Mouse (Mus musculus) skeletal muscle tissue, adult 2 months (tissue): ENCODE measurements around the gene Tmc5.

Experiments
- DNase-seq: peaks from one replicate; pipeline ENCODE4 v3.0.0-alpha.2; 2012; ENCODE audit warnings: low read depth, low spot score

Tmc5 gene

DNA sequence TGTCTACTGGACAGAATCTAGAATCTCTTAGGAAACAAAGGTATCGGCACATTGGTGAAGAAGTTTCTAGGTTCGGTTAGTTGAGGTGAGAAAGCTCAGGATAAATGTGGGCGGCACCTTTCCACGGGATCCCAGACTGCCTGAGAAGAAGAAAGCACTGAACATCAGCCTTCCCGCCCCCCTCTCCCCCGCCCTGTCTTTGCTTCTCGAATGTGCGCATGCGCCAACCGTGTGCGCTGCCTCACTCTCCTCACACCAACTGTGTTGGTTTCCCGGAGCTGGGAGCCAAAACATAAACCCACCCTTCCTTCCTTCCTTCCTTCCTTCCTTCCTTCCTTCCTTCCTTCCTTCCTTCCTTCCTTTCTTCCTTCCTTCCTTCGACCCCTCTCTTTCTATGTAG is 13.6 kb downstream of the Tmc5 start:
- no peak for DNase-seq

DNA sequence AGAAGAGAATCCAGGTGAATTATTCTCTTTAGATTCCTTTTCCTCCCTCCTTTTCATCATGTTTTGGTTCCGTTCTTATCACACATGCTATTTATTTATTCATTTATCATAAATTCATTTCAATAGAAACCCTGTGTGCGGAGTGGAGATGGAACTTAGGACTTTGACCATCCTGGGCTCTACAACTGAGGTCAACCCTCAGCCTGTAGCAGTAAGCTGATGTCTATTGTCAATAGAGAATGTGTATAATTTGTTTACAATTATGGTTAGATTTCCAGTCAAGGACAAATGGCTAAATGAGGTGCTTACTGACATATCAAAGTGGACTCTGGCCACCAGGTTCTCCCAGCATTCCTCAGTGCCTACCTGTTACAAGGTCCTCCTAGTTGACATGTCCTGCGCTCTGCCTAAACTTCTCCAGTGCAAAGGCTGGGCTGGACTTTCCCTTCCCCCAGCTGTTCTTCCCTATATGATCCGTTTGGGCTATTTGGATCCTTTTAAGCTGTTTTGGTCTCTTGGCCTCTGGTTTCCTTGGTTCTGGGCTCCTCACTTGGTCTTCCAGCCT is 14.2 kb downstream of the Tmc5 start:
- no peak for DNase-seq

GRCm38 (mm10) chr7:118611933-118612332 is 14.8 kb downstream of the Tmc5 start:
- DNase-seq = no peak

DNA sequence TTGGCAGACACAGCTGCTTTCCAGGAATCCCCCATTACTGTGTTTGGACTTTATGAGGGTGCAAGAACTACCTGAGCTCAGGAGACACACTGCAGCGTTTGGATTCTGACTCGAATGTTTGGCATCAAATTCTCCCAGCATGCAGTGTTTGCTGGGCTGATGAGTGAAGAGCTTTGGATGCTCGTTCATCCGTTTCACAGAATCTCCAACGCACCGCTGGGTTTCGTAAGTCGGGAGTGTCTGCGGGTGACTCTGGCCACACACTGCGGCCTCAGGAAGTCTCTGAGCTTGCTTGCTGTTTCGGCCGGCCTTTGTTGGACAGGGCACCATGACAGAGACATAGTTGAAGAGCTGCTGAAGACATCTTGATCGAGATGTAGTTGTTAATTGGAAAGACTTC is 17.0 kb downstream of the Tmc5 start:
- DNase-seq = no peak

GRCm38 (mm10) chr7:118618104-118618503 is 21.0 kb downstream of the Tmc5 start:
- DNase-seq = peak; percentile 79

GRCm38 (mm10) chr7:118620243-118620906 is 23.3 kb downstream of the Tmc5 start:
- no peak for DNase-seq

- no peak for DNase-seq
These were observed 24.0 kb downstream of the Tmc5 start for GRCm38 (mm10) chr7:118621094-118621493.

DNA sequence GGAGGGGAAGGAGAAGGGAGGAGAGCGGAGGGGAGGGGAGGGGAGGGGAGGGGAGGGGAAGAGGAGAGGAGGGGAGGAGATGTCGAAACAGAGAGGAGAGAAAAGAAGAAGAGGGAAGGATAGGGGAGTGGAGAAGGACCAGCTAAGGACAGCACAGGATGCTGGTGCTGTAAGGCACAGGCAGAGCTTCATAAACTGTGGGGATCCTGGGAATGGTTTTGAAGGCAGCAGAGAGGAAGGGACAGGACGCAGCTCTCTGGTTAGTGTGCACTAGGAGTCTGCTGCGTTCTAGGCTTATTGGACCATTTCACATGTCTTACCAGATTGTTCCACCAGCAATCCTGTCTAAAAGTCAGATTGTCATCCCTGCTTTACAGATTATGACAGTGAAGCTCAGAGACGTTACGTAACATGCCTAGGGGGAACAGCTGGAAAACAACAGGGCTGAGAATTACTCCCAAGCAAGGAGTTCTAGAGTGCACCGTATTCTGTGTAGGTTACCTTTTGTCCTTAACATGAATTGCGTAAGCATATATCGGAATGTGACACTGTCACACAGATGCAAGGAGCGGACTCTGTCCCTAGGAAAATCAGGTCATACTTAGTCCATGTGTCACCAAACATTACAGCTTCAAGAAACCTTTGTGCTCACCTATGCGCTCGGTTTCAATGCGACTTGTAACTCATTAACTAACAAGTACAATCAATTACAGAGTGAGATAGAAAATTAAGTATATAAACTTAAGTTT is 30.6 kb downstream of the Tmc5 start:
- no peak for DNase-seq

GRCm38 (mm10) chr7:118633094-118633493 is 36.0 kb downstream of the Tmc5 start:
- DNase-seq = no peak

GRCm38 (mm10) chr7:118633951-118634350 is 36.9 kb downstream of the Tmc5 start:
- no peak for DNase-seq

DNA sequence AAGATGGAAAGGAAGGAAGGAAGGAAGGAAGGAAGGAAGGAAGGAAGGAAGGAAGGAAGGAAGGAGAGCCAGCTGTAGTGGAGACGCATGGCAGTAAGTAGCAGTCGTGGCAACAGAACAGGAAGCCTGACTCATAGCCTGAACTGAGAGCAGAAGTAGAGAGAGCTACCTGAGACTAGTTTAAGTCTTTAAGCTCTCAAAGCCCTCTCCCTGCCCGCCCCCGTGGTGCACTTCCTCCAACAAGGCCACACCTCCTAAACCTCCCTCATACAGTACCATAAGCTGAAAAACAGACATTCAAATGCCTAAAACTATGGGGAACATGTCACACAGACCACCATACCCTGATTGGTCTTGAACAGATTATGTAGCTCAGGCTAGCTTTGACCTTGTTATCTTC is 40.4 kb downstream of the Tmc5 start:
- no peak for DNase-seq

GRCm38 (mm10) chr7:118646237-118646636 is 49.1 kb downstream of the Tmc5 start:
- no peak for DNase-seq

- peak; percentile 42 for DNase-seq
These were observed 52.2 kb downstream of the Tmc5 start for GRCm38 (mm10) chr7:118649328-118649727.

DNA sequence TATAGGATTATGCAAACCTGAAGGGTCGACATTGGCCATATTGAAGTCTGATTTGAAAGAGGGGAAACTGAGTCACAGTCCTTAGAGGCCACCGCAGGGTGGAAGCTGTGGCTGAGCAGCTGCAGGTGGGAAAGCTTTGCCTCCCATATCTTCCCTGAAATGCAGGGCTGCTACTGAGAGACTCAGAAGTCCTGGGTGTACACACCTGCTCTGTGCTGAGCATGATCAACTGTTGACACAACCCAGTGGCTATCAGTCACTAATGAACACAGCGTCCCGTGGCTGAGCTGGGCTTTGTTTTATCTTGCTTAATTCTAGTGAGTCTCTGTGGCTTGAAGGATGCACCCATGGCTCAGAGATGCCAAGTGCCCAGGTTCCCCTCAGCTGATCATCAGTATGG is 53.0 kb downstream of the Tmc5 start:
- DNase-seq = no peak

GRCm38 (mm10) chr7:118650891-118651290 is 53.8 kb downstream of the Tmc5 start:
- no peak for DNase-seq

DNA sequence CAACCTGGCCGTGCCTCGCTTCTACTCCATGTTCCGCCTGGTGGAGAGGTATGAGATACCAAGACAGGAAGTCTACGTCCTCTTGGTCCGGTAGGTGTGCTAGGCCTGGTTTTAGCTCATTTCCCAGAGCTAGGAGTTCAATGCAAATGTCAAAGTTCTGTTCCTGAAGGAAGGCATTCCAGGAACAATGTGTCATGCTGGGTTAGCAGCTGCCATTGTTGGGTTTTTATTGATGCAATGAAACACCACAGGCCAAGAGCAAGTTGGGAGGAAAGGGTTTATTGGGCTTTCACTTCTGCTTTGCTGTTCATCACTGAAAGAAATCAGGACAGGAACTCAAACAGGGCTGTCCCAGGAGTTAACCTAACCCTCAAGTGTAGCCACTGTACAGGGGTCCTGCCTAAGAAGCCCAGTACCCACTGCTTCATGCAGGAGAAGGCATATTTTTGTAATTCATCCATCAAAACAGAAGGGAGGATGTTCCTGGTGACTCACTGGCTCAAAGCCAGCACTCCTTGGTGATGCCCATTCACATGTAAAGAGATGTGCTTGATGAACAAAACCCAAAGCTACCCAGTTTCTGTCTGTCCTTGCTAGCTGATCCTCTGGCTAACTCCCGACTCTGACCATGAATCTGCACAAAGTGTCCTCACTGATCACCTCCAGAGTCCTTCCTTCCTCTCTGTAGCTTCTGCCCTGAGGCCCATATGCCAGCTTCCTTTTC is 55.6 kb downstream of the Tmc5 start:
- no peak for DNase-seq

GRCm38 (mm10) chr7:118656730-118657129 is 59.6 kb downstream of the Tmc5 start:
- DNase-seq = no peak

DNA sequence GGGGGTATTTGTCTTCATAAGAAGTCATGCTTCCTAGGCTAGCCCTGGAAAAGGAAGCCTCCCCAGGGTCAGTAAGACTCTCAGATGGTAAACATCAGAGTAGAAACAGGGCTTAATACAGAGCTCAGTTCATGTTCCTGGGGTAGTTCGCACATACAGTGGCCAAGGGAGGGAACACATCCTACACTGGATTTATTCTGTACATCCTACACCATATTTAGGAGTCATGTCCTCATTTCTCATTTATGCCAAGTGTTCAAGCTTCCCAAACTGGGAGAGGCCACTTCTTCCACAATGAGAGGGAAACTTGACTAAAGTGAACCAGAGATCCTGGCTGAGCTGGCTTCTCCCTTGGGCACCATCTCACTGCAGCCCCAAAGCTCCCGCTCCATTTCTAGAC is 70.7 kb downstream of the Tmc5 start:
- DNase-seq = no peak

DNA sequence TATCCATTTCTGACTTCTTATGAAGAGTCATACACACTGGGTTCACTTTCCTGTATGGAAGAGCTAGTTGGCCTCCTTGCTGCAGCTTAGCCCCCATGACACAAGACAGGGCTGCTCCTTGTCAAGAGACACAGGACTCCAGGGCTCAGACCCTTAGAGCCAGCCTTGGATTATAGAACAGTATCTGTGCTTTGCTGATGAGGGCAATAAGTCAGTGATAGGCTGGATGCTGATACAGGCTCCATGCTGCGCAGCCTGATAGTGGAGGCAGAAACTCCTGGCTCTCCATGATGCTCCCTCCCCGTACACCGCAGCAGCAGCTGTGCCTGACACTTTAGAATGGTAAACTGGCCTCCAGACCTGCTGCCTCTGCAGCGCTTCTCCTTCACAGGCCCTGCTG is 73.0 kb downstream of the Tmc5 start:
- DNase-seq = no peak

DNA sequence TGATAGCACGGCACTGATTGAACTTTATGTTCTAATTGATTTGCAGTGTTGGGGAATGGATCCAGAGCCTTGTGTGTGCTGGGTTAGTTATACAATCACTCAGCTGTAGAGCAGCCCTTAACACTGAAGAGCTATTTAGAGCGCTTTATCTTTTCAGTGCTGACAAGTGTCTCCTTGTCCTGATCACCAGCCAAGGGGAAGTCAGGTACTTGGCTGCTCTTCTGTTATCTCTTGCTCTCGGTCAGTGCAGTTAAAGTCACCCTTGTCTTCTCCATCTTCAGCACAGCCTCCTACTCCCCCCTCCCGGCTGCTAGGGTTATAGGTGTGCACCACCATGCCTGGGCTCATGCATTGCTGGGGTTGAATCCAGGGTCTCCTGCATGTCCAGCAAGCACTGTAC is 79.7 kb downstream of the Tmc5 start:
- DNase-seq = no peak

- DNase-seq = peak; percentile 72
These were observed 91.1 kb downstream of the Tmc5 start for GRCm38 (mm10) chr7:118688199-118688598.

- DNase-seq = no peak
These were observed 92.0 kb downstream of the Tmc5 start for GRCm38 (mm10) chr7:118689088-118689487.
